Comparison of ENCODE assay signal across 19 mouse cellular contexts in the genomic region with DNA sequence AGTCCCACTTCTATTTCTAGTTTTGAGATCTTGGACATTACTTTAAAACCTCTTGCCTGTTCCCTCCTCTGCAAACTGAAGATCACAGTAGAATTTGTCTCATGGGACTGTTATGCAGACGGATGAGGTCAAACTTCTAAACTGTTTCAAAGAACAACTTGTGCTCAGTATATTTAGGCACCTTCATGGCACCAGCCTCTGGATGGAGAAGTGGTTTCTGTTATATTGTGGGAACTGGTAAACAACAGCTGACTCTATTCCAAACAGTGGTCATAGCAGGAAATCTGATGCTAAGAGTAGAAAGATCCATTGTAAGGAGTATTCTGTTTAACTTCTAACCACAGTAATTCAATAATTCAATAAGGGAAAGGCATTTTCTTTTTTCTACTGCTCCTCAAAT. TPM values are rescaled to one million over a fixed set of nuclear protein-coding genes. Genes with fewer than 3 reads are reported as not detected.
DNase-seq lines count a peak whose midpoint lies in the region; ATAC-seq and TF ChIP-seq lines count a peak whose summit lies in the region.
"Had no signal": no experiment of that assay in that cellular context is flagged by ENCODE, and none has a peak within 500 bp of the region (broad histone marks: within the 10 kb centered on the region; RNA-seq: fewer than 3 reads in every experiment).

No protein-coding gene starts in this region.

- no peak for TF ChIP-seq CTCF in gastrocnemius, adult 2 months (IDR thresholded peaks at IDR 0.05)

- no peak for DNase-seq in gastrocnemius, adult 2 months
- no peak for DNase-seq in gastrocnemius, adult 8-10 months (ENCODE audit: low spot score in 2 of 2)
- DNase-seq in heart, adult 9 months (ENCODE audit: low spot score in 2 of 2) = peak; percentile 25 to 27
- DNase-seq in heart, postnatal 10 days = no peak
- DNase-seq in lung, postnatal 10 days = peak; percentile 5
- DNase-seq in lung, postnatal 4 days = no peak
- DNase-seq: adrenal gland, postnatal 10 days; cerebellum, adult 11 months; cerebellum, adult 8-10 months; cerebellum, postnatal 14 days; embryo, embryonic 11 days had no signal

- no peak for ATAC-seq in frontal cortex, adult (ENCODE audit: low TSS enrichment)
- ATAC-seq: forebrain, embryonic 15.5 days; hindbrain, embryonic 16.5 days; inflammation-experienced regulatory T-cells, adult 6 months; intestine, postnatal 0 days had no signal

- peak overlapping the region; percentile 78 for H3K27ac ChIP-seq in gastrocnemius, adult 2 months
- H3K27ac ChIP-seq: embryonic facial prominence, embryonic 15.5 days; forebrain, embryonic 15.5 days; hindbrain, embryonic 12.5 days had no signal

- no peak overlapping the region for H3K4me3 ChIP-seq in gastrocnemius, adult 2 months
- H3K4me3 ChIP-seq: embryonic facial prominence, embryonic 15.5 days; erythroblast, embryonic 14.5 days; forebrain, embryonic 15.5 days; hindbrain, embryonic 12.5 days had no signal

- intact Hi-C loops in gastrocnemius, adult 2 months (cut with DNase I) = no loop called here
- intact Hi-C loops in heart, postnatal 10 days (cut with DNase I) = no loop called here

RNA-seq across cellular contexts. Expression of a gene that starts 17.7 kb away (rescaled TPM):
- 10 to 100 TPM; 21.7 to 26.2 TPM for total RNA-seq in gastrocnemius, adult 2 months (2021)
- 10 to 100 TPM; 22.7 to 34.2 (median 28.1) TPM for total RNA-seq in gastrocnemius, adult 8-10 months (2022)
- total RNA-seq in heart, postnatal 10 days (2021) = 100 to 1,000 TPM in 1 of 2 experiments, 10 to 100 TPM in 1; 95.1 to 123 TPM

Comparison
In these comparisons a context has a peak if more than half of its experiments do, and no peak if none do; other contexts are left out.
1. DNase-seq: peak in heart, adult 9 months (2 of 2) and lung, postnatal 10 days (single experiment); none in gastrocnemius, adult 2 months (single experiment), gastrocnemius, adult 8-10 months (0 of 2), heart, postnatal 10 days (0 of 2) and lung, postnatal 4 days (0 of 2).